Mouse (Mus musculus): ENCODE measurements around the gene Sestd1. TPM values are rescaled to one million over a fixed set of nuclear protein-coding genes. Genes with fewer than 3 reads are reported as not detected.

Sestd1 gene
- polyA plus RNA-seq, 1 experiment = 7.8 TPM

DNA sequence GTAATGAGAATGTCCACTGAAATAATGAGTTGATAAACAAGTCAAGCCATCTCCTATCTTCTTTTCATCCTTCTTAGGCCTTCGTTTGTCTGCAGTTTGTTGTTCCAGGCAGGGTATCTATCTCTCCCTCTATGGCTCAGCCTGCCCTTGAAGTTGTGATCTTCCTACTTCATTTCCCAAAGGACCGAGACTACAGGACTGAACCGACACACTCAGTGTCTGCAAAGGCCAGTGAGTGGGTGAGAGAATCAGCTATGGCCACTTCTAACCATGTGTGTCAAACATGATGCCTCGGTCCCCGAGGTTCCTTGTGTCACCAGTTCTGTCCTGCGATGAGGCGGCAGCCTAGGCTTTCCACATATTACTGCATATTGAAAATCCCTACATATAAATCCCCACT lies 90.7 kb downstream of the Sestd1 start:
- peaks cover 38% of the 10 kb centered on the region for H3K36me3 ChIP-seq (ENCODE audit: control insufficient read depth, insufficient read depth, low read length)
- 93% methylated on average over 7 of the region's 7 CpGs for WGBS
- H3K4me3 ChIP-seq (ENCODE audit: low read depth, low read length) = no peak overlapping the region
- no peaks in the 10 kb centered on the region for H3K4me1 ChIP-seq (ENCODE audit: control insufficient read depth, insufficient read depth, insufficient read length, low read length)
- no peaks in the 10 kb centered on the region for H3K27me3 ChIP-seq (ENCODE audit: control insufficient read depth, insufficient read depth, low read length)
- no peak overlapping the region for H3K27ac ChIP-seq (ENCODE audit: insufficient read depth, low read depth, low read length)
- no peak for TF ChIP-seq POLR2A (IDR thresholded peaks at IDR 0.05; ENCODE audit: low read depth, low read length)
- TF ChIP-seq CTCF (IDR thresholded peaks at IDR 0.05; ENCODE audit: extremely low read depth, insufficient read length, insufficient replicate concordance, low read depth, low read length) = no peak

GRCm38 (mm10) chr2:77187501-77187900 lies 92.9 kb downstream of the Sestd1 start:
- Histone ChIP-seq H3K36me3 (ENCODE audit: control insufficient read depth, insufficient read depth, low read length) (peaks cover 41% of the 10 kb centered on the region), H3K4me3 (ENCODE audit: low read depth, low read length) (no peak overlapping the region), H3K27me3 (ENCODE audit: control insufficient read depth, insufficient read depth, low read length) (no peaks in the 10 kb centered on the region), H3K4me1 (ENCODE audit: control insufficient read depth, insufficient read depth, insufficient read length, low read length) (no peaks in the 10 kb centered on the region), H3K27ac (ENCODE audit: insufficient read depth, low read depth, low read length) (no peak overlapping the region)
- 94% methylated on average over 3 of the region's 3 CpGs for WGBS
- TF ChIP-seq CTCF (IDR thresholded peaks at IDR 0.05; ENCODE audit: extremely low read depth, insufficient read length, insufficient replicate concordance, low read depth, low read length) = no peak

- Histone ChIP-seq H3K4me1 (ENCODE audit: control insufficient read depth, insufficient read depth, insufficient read length, low read length) (no peaks in the 10 kb centered on the region), H3K27ac (ENCODE audit: insufficient read depth, low read depth, low read length) (no peak overlapping the region), H3K36me3 (ENCODE audit: control insufficient read depth, insufficient read depth, low read length) (peaks cover 39% of the 10 kb centered on the region), H3K4me3 (ENCODE audit: low read depth, low read length) (no peak overlapping the region), H3K27me3 (ENCODE audit: control insufficient read depth, insufficient read depth, low read length) (no peaks in the 10 kb centered on the region)
- TF ChIP-seq POLR2A (IDR thresholded peaks at IDR 0.05; ENCODE audit: low read depth, low read length) = no peak
- TF ChIP-seq CTCF (IDR thresholded peaks at IDR 0.05; ENCODE audit: extremely low read depth, insufficient read length, insufficient replicate concordance, low read depth, low read length) = no peak
- 87% methylated on average over 8 of the region's 8 CpGs for WGBS
These were observed 93.5 kb downstream of the Sestd1 start for GRCm38 (mm10) chr2:77186912-77187311.

DNA sequence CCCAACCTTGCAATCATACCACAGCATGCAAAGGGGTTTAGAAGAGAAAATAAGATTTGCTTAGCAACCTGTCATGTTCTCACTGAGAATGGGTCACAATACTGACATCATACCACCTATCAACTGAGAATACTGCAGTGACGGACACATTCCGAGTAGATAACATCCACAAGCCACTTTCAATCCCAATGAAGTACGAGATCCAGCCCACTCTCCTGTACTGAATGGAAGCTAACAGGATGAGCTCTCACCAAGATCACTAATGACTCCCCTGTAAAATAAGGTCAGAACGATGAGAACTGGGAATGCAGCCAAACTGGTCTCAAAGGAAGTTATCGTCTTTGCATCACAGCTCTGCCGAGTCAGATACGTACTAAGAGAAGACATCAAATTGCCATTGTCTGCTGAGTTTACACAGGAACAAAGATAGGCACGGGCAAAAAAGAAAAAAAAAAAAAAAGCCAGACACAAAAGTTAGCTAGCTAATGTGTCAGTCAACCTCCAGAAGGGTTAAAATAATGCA lies 96.3 kb downstream of the Sestd1 start:
- H3K4me3 ChIP-seq (ENCODE audit: low read depth, low read length) = no peak overlapping the region
- H3K27ac ChIP-seq (ENCODE audit: insufficient read depth, low read depth, low read length) = no peak overlapping the region
- H3K27me3 ChIP-seq (ENCODE audit: control insufficient read depth, insufficient read depth, low read length) = no peaks in the 10 kb centered on the region
- TF ChIP-seq CTCF (IDR thresholded peaks at IDR 0.05; ENCODE audit: extremely low read depth, insufficient read length, insufficient replicate concordance, low read depth, low read length) (no peak), POLR2A (IDR thresholded peaks at IDR 0.05; ENCODE audit: low read depth, low read length) (no peak)
- H3K36me3 ChIP-seq (ENCODE audit: control insufficient read depth, insufficient read depth, low read length) = peaks cover 22% of the 10 kb centered on the region
- H3K4me1 ChIP-seq (ENCODE audit: control insufficient read depth, insufficient read depth, insufficient read length, low read length) = no peaks in the 10 kb centered on the region
- WGBS = 62% methylated on average over 8 of the region's 8 CpGs

- H3K36me3 ChIP-seq (ENCODE audit: control insufficient read depth, insufficient read depth, low read length) = peaks cover 19% of the 10 kb centered on the region
- no peak overlapping the region for H3K27ac ChIP-seq (ENCODE audit: insufficient read depth, low read depth, low read length)
- TF ChIP-seq POLR2A (IDR thresholded peaks at IDR 0.05; ENCODE audit: low read depth, low read length) = no peak
- no peak for TF ChIP-seq CTCF (IDR thresholded peaks at IDR 0.05; ENCODE audit: extremely low read depth, insufficient read length, insufficient replicate concordance, low read depth, low read length)
- WGBS = 76% methylated on average over 2 of the region's 2 CpGs
- H3K27me3 ChIP-seq (ENCODE audit: control insufficient read depth, insufficient read depth, low read length) = no peaks in the 10 kb centered on the region
- H3K4me3 ChIP-seq (ENCODE audit: low read depth, low read length) = no peak overlapping the region
- no peaks in the 10 kb centered on the region for H3K4me1 ChIP-seq (ENCODE audit: control insufficient read depth, insufficient read depth, insufficient read length, low read length)
These were observed 96.7 kb downstream of the Sestd1 start for GRCm38 (mm10) chr2:77183646-77184045.

GRCm38 (mm10) chr2:77182996-77183380 lies 97.4 kb downstream of the Sestd1 start:
- H3K27ac ChIP-seq (ENCODE audit: insufficient read depth, low read depth, low read length) = no peak overlapping the region
- peaks cover 16% of the 10 kb centered on the region for H3K36me3 ChIP-seq (ENCODE audit: control insufficient read depth, insufficient read depth, low read length)
- H3K27me3 ChIP-seq (ENCODE audit: control insufficient read depth, insufficient read depth, low read length) = no peaks in the 10 kb centered on the region
- H3K4me3 ChIP-seq (ENCODE audit: low read depth, low read length) = no peak overlapping the region
- no peak for TF ChIP-seq POLR2A (IDR thresholded peaks at IDR 0.05; ENCODE audit: low read depth, low read length)
- TF ChIP-seq CTCF (IDR thresholded peaks at IDR 0.05; ENCODE audit: extremely low read depth, insufficient read length, insufficient replicate concordance, low read depth, low read length) = no peak
- no peaks in the 10 kb centered on the region for H3K4me1 ChIP-seq (ENCODE audit: control insufficient read depth, insufficient read depth, insufficient read length, low read length)
- WGBS = 88% methylated on average over 6 of the region's 6 CpGs

GRCm38 (mm10) chr2:77182271-77182995 lies 98.0 kb downstream of the Sestd1 start:
- TF ChIP-seq CTCF (IDR thresholded peaks at IDR 0.05; ENCODE audit: extremely low read depth, insufficient read length, insufficient replicate concordance, low read depth, low read length) = no peak
- no peak for TF ChIP-seq POLR2A (IDR thresholded peaks at IDR 0.05; ENCODE audit: low read depth, low read length)
- 80% methylated on average over 4 of the region's 4 CpGs for WGBS

More at GRCm38 (mm10) chr2:77182271-77182995, 98.0 kb downstream of the Sestd1 start:
- Histone ChIP-seq H3K27ac (ENCODE audit: insufficient read depth, low read depth, low read length) (no peak overlapping the region), H3K27me3 (ENCODE audit: control insufficient read depth, insufficient read depth, low read length) (no peaks in the 10 kb centered on the region), H3K4me3 (ENCODE audit: low read depth, low read length) (no peak overlapping the region), H3K4me1 (ENCODE audit: control insufficient read depth, insufficient read depth, insufficient read length, low read length) (no peaks in the 10 kb centered on the region), H3K36me3 (ENCODE audit: control insufficient read depth, insufficient read depth, low read length) (peaks cover 12% of the 10 kb centered on the region)
